Mouse (Mus musculus) embryonic stem cell, embryonic (primary cell): ENCODE data around the gene Stac2.

ENCODE experiments used
- CTCF ChIA-PET, 4 experiments: fragments of 300-600 bp in 2 of 4; fragments of 350-600 bp in 2 of 4; sonication (Branson Sonifier 250); formaldehyde crosslinking; loops; one replicate each; lab custom pipeline; 2022; ENCODE audit warnings: inconsistent platforms in 2 of 4; lab: Charles Lee
- POLR2A ChIA-PET, 4 experiments: fragments of 300-600 bp in 2 of 4; fragments of 350-600 bp in 2 of 4; sonication (Branson Sonifier 250); formaldehyde crosslinking; loops; one replicate each; lab custom pipeline; 2022; ENCODE audit warnings: antibody characterized with exemption in 4 of 4, inconsistent platforms in 1 of 4; lab: Charles Lee

The Stac2 gene

DNA sequence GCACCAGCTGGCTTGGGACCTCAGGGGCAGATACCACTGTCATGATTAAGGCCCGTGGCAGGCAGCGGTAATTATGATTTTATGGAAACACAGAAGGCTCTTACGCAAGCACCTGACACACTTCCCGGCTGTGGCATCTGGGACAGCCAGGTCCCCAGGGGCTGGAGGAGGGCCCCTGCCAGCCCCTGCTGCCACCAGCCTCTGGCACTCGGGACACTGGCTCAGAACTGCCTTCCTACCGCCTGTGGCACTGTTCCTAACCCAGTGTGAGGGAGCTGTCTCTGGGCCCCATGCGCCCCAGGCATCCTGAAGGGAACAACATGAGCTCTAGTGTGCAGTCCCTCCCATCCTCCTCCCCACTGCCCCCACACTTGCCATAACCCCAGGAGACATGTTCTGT lies 6.4 kb upstream of the Stac2 start:
- POLR2A ChIA-PET, result interaction anchor here (0.9 to 6.7 kb wide), 25 partner anchors 7 to 129 kb away, joined by 3 to 129 read pairs (median 10); partner anchors contain the start of genes Rpl19 (in 2 of the 4) and Cacnb1 (in 1 of the 4)
- CTCF ChIA-PET, result interaction anchor here in 2 of 4 experiments (0.5 to 4.6 kb wide), 4 partner anchors 16 to 112 kb away, joined by 3 to 23 read pairs (median 4); no protein-coding TSS in a partner anchor

DNA sequence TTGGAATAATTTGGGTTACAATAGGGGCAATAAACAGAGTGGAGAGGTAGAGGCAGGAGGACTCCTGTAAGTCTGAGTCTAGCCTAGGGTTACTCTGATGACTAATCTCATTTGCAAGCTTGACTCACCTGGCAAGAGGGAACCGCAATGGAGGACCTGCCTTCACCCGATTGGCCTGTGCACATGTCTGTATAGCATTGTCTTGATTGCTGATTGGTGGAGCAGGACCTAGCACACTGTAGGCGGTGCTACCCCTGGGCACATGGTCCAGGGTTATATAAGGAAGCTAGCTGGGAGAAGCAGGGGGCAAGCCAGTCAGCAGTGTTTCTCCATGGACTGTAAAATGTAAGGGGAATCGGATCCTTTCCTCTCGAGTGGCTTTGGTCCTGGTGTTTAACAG lies 4.7 kb upstream of the Stac2 start:
- CTCF ChIA-PET, result interaction anchor here in 3 of 4 experiments (0.6 to 4.6 kb wide), 8 partner anchors 14 to 64 kb away, joined by 3 to 23 read pairs (median 3); no protein-coding TSS in a partner anchor

DNA sequence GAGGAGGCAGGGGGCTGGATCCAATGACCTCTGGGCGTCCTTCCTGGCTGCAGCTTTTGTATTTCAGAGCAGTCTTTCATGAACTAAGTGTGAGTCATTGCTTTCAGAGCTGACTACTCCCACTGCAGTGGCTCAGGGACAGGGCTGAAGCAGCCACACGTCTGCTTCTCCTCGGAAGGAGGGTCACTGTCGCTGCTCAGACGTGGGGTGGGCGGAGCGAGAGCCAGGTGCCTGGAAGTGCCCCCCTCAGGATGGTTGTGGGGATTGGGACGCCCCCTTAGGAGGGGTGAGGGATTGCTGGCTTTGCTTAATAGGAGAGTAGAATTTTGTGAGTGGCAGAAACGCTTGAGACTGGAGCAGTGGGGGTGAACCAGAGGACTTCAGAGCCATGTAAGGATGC lies 4.2 kb upstream of the Stac2 start:
- POLR2A ChIA-PET, result interaction anchor here (0.5 to 6.7 kb wide), 54 partner anchors 8 to 623 kb away, joined by 3 to 129 read pairs (median 4); partner anchors contain the start of genes Rpl19 (in 3 of the 4), Cacnb1 (in 2 of the 4), Fbxl20 (in 2 of the 4) and Rpl23 (in 2 of the 4)
- CTCF ChIA-PET, result interaction anchor here in 3 of 4 experiments (0.9 to 4.6 kb wide), 6 partner anchors 13 to 63 kb away, joined by 3 to 23 read pairs (median 3); no protein-coding TSS in a partner anchor

More for the DNA sequence above, 4.7 kb upstream of the Stac2 start:
- POLR2A ChIA-PET, result interaction anchor here in 3 of 4 experiments (0.5 to 6.7 kb wide), 62 partner anchors 8 to 623 kb away, joined by 3 to 129 read pairs (median 4); partner anchors contain the start of genes Rpl19 (in 3 of the 3), Cacnb1 (in 2 of the 3), Fbxl20 (in 2 of the 3) and Rpl23 (in 2 of the 3)

DNA sequence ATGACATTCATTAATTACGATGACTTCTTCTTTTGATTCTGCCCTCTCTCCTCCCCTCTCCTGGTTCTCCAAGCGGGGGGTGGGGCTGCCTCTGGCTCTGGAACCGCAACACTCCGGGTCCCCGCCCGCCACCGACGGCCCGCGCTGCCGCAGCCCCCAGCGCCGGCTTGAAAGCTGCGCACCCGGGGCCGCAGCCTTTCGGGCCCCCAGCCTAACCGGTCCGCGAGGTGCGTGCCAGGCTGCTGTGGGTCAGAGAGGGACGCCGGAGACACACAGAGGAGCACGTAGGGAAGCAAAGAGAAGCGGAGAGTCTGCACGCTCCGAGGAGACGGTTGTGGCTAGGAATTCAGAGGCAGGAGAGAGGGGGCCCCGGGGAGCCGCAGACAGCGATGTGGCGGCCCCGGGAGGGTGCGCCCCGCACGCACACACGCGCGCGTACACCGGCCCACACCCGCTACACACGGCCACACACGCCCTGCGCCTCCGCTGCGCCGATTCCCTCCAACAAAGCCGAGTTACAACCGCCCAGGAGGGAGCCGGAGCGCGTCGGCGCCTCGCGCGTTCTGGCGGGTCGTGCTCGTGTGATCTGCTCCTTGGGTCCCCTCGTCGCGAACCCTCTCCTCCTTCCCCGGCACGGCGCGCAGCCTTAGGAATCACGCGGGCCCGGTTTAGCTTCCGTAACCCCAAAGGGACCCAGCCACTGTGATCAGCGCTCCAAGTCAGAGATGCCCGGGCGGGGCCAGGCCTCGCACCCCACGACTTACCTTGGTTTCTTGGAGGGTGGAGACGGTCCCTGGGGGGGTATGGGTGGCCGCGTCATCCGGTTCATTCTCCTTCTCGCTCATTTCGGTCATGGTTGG lies 903 bp downstream of the Stac2 start:
- POLR2A ChIA-PET, result interaction anchor here in 3 of 4 experiments (0.5 to 4.4 kb wide), 51 partner anchors 9 to 652 kb away, joined by 3 to 38 read pairs (median 5); partner anchors contain the start of genes Rpl19 (in 3 of the 3), Cdk12 (in 2 of the 3), Fbxl20 (in 2 of the 3) and Fbxo47 (in 2 of the 3)

DNA sequence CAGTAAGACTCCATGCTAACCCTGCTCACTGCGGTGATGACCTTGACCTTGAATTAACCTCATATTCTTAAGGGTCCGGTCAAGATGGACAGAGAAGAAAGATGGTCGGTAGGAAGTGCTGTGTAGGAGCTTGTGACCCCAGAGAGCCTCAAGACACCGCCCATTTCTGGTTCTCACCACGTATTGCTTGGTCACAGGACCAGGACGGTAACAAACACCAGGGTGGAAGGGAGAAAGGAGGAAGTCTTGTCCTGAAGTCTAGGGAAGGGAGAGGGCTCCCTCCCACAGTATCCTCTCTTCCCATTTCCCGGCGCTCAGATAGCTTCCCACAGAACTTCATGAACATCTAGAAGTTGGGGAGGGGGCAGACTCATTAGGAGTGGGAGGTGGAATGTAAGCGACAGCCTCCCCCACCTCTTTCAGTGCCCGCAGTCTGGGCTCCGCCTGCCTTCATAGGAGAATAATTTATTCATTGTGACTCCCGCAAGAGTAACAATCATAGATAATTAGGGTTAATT lies 1.6 kb downstream of the Stac2 start:
- ChIA-PET POLR2A (interaction anchor here (0.5 to 4.4 kb wide), 46 partner anchors 8 to 651 kb away, joined by 3 to 36 read pairs (median 4); partner anchors contain the start of genes Rpl19 (in 4 of the 4), Fbxl20 (in 2 of the 4), Cacnb1 (in 1 of the 4) and Cdk12 (in 1 of the 4)), CTCF (interaction anchor here in 3 of 4 experiments (0.6 to 1.4 kb wide), 5 partner anchors 20 to 665 kb away, joined by 3 to 6 read pairs (median 5); no protein-coding TSS in a partner anchor)

More for the DNA sequence above, 903 bp downstream of the Stac2 start:
- CTCF ChIA-PET, result interaction anchor here in 3 of 4 experiments (0.6 to 1.4 kb wide), 6 partner anchors 9 to 666 kb away, joined by 3 to 6 read pairs (median 3); no protein-coding TSS in a partner anchor

DNA sequence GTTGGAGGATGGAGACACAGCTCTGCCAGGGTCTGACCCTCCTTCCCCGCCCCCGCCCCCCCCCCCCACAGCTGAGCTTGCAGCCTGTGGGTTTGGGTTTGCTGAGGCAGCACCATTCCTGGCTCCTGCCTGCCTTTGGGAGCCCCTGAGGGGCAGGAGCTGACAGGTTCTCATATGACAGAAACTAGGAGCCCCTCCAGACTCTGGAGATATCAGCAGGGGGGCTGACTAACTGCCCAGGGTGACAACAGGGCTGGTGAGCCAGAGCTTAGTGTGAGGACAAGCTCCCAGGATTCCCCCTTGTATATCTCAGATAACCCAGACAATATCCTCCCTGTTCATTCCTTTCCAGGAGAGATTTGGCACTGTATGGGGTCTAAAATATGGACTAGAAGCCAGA lies 2.3 kb downstream of the Stac2 start:
- ChIA-PET CTCF (interaction anchor here in 3 of 4 experiments (1.0 to 1.4 kb wide), 3 partner anchors 19 to 24 kb away, joined by 3 to 5 read pairs (median 5); no protein-coding TSS in a partner anchor), POLR2A (interaction anchor here (0.5 to 4.4 kb wide), 37 partner anchors 7 to 650 kb away, joined by 3 to 36 read pairs (median 5); partner anchors contain the start of genes Rpl19 (in 3 of the 4), Fbxl20 (in 2 of the 4), Cacnb1 (in 1 of the 4) and Cdk12 (in 1 of the 4))

DNA sequence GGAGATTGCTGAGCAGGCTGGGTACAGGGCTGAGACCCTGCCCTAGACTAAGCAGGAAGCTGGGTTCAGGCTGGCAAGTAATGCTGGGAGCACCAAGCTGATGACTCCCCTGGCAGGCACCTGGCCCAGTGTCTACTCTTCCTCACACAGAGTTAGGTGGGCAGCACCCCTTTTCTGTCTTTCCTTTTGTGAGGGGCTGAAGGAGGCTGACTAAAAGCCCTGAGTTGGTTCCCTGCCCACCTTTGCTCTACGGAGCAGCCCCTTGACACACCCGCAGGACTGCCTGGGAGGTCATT lies 2.8 kb downstream of the Stac2 start:
- ChIA-PET POLR2A (interaction anchor here (0.9 to 4.4 kb wide), 20 partner anchors 9 to 650 kb away, joined by 3 to 36 read pairs (median 7); partner anchors contain the start of genes Rpl19 (in 2 of the 4), Cdk12 (in 1 of the 4) and Fbxl20 (in 1 of the 4)), CTCF (interaction anchor here in 1 of 4 experiments (1.4 kb wide), 1 partner anchor 25 kb away, joined by 5 read pairs; no protein-coding TSS in a partner anchor)

DNA sequence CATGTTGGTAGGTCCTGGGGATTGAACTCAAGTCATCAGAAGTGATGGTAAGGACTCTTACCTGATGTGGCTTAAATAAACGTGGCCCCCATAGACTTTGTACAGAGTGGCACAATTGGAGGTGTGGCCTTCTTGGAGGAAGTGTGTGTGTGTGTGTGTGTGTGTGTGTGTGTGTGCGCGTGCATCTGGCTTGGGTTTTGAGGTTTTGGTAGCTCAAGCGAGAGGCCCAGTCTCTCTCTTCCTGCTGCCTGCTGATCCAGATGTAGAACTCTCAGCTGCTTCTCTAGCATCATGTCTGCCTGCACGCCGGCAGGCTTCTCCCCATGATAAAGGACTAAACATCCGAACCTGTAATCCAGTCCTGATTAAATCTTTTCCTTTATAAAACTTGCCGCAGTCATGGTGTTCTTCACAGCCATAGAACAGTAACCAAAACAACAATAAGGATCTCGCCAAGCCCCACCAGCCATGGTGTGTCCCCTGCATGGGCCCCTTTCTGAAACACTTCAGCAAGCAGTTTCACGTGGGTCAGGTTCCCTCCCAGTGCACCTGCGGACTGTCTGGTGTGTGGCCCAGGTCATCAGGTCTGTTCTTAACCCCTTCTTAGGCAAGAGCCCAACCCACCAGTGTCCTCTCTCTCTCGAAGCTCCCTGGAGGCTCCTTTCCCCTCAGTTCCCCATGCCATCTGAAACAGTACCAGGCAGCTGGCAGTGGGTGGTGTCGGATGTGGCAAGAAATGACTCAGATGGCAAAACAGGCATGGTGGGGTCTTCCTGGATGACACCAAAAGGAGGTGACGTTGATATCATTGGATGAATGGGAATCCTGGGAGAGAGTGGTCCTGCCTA lies 3.4 kb downstream of the Stac2 start:
- ChIA-PET CTCF (no interaction called here), POLR2A (interaction anchor here in 3 of 4 experiments (0.6 to 3.5 kb wide), 14 partner anchors 8 to 1936 kb away, joined by 3 to 36 read pairs (median 4); partner anchors contain the start of gene Psmb3 (in 1 of the 3))

DNA sequence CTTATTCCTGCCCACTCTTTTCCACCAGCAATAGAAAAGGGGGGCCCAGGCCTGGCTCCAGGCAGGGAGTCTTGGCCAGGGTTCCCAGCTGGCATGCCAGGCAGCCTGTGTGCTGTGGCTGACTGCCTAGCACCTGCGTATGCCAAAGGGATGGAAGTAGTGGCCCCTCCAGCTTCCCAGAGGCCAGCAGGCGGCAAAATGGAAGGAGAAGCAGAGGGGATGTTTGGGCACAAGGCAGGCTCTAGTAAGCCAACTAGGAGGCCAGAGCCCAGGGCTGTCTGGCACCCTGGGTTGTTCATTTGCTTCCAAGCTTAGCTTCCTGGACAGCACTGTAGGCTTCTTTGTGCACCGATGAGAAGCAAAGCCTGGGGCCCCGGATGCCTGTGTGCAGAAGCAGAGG lies 5.5 kb downstream of the Stac2 start:
- ChIA-PET CTCF (interaction anchor here in 1 of 4 experiments (1.0 kb wide), 1 partner anchor 16 kb away, joined by 3 read pairs; no protein-coding TSS in a partner anchor), POLR2A (interaction anchor here in 1 of 4 experiments (1.0 to 1.5 kb wide), 2 partner anchors 12 to 13 kb away, joined by 3 to 4 read pairs; no protein-coding TSS in a partner anchor)

DNA sequence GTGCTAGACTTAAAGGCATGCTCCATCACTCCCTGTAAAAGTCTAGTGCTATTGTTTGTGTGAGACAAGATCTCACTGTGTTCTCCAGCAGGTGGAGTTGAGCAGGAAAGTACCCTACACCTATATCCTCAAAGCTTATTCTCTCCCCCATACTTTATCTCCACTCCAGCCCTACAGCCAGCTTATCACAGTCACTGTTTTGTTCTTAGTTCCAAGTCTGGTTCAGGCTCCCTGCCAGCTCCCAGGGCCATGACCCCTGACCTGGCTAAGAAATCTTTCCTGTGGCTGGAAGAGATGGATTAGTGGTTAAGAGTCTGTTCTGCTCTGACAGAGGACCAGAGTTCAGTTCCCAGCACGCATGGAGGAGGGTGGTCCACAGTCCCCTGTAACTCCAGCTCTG lies 6.8 kb downstream of the Stac2 start:
- CTCF ChIA-PET, result interaction anchor here in 1 of 4 experiments (0.7 kb wide), 1 partner anchor 44 kb away, joined by 3 read pairs; no protein-coding TSS in a partner anchor
- POLR2A ChIA-PET, result interaction anchor here in 2 of 4 experiments (0.6 to 9.3 kb wide), 8 partner anchors 11 to 44 kb away, joined by 3 to 138 read pairs (median 4); partner anchors contain the start of gene Rpl19 (in 2 of the 2)

DNA sequence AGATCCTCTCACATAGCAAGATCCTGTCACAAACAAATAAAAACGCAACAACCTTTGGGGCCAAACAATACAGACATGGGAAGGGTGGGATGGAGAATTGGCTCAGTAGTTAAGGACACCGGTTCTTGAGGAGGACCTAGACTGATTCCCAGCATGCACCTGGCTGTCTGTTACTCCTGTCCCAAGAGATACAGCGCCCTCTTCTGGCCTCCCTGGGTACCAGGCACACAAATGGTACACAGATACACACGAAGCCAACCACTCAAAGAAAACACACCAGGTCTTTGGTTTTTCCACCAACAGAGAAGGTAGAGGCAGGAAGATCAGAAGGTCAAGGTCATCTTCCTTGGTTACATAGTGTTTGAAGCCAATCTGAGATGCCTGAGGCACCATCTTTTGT lies 7.7 kb downstream of the Stac2 start:
- POLR2A ChIA-PET, result interaction anchor here (0.6 to 9.3 kb wide), 10 partner anchors 10 to 75 kb away, joined by 3 to 138 read pairs (median 5); partner anchors contain the start of gene Rpl19 (in 2 of the 4)
- CTCF ChIA-PET, result interaction anchor here in 1 of 4 experiments (1.8 kb wide), 1 partner anchor 30 kb away, joined by 4 read pairs; no protein-coding TSS in a partner anchor

DNA sequence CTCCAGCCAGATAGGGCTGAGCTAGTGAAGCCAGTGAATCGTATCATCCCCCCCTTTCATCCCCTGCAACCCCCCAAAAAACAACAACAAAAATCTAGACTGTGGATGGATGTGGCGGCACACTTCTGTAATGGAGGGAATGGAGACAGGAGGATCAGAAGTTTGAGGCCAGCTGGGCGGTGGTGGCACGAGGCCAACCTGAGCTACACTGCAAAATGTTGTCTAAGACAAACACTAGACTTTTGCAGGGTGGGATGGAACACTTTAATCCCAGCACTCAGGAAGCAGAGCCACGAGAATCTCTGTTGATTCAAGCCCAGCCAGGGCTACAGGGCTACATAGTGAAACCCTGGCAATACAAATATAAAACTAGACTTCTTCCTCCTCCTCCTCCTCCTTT lies 9.2 kb downstream of the Stac2 start:
- POLR2A ChIA-PET, result interaction anchor here (0.6 to 9.3 kb wide), 41 partner anchors 8 to 544 kb away, joined by 3 to 138 read pairs (median 5); partner anchors contain the start of genes Rpl19 (in 4 of the 4), Stac2 (in 3 of the 4) and Cacnb1 (in 2 of the 4)

DNA sequence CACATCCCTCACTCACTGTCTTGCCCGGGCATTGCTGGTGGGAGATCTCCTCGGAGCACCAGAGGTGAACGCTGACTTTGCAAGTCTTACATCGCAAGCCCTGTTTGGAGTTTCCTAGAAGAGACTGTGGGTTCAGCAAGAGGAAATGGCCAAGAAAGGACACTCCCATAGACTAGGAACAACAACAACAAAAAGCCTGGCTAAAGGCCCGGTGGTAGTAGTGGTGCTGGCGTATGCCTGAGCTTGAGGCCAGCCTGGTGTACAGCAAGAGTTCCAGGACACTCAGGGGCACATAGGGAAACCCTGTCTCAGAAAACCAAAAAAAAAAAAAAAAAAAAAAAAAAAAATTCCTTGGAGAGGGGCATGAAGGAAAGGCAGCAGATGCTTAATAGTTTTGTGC lies 10.5 kb downstream of the Stac2 start:
- POLR2A ChIA-PET, result interaction anchor here (0.7 to 9.3 kb wide), 35 partner anchors 8 to 730 kb away, joined by 3 to 138 read pairs (median 5); partner anchors contain the start of genes Rpl19 (in 3 of the 4), Stac2 (in 3 of the 4), Cacnb1 (in 2 of the 4) and Arl5c (in 1 of the 4)

More for the DNA sequence above, 9.2 kb downstream of the Stac2 start:
- CTCF ChIA-PET, result interaction anchor here (0.5 to 2.1 kb wide), 14 partner anchors 9 to 299 kb away, joined by 3 to 9 read pairs (median 4); no protein-coding TSS in a partner anchor

DNA sequence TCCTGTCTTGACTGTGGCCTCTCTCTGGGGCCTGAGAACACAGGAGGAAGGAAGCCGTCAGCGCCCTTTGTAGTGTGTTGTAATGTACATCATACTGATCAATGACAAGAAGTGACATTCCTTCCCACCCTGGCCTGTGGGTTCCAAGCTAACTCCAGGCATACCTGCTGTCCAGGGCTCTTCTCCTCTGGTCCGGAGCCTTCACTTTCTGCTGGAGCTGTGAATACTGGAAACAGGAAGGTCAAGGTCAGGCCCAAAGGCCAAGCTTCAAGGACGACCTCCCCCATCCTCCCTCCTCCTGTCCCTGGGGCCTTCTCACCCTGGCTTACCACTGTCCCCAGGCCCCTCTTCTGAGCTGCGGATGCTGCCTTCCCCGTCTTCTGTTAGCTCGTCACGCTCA lies 12.3 kb downstream of the Stac2 start:
- ChIA-PET POLR2A (interaction anchor here (0.7 to 9.3 kb wide), 22 partner anchors 9 to 243 kb away, joined by 3 to 138 read pairs (median 4); partner anchors contain the start of genes Rpl19 (in 2 of the 4), Stac2 (in 2 of the 4) and Lasp1 (in 1 of the 4)), CTCF (interaction anchor here (0.6 to 1.4 kb wide), 7 partner anchors 9 to 1376 kb away, joined by 3 to 5 read pairs (median 4); no protein-coding TSS in a partner anchor)

More for the DNA sequence above, 10.5 kb downstream of the Stac2 start:
- CTCF ChIA-PET, result interaction anchor here in 3 of 4 experiments (0.6 to 2.1 kb wide), 11 partner anchors 10 to 337 kb away, joined by 3 to 9 read pairs (median 4); partner anchors contain the start of gene Cacnb1 (in 1 of the 3)

DNA sequence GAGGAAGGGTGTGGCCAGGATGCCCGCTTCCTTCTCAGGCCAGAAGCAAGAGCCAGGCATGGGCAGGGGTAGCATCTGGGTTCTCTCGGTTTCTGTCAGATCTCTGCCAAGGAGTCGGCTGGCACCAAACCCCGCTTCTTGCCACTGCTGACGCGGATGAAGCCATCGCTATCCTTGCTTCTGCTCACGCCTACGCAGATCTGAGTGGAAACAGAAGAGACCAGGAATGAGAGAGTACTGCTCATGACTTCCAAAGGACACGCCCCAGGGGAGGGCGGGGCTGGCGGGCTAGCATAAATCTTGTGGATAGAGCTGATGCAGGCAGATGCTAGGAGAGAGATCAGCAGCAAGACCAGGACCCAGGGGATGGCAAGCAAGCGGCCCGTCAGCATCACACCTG lies 15.4 kb downstream of the Stac2 start:
- CTCF ChIA-PET, result interaction anchor here in 2 of 4 experiments (0.6 to 1.4 kb wide), 2 partner anchors 36 to 401 kb away, joined by 3 to 4 read pairs; no protein-coding TSS in a partner anchor
- POLR2A ChIA-PET, result interaction anchor here in 3 of 4 experiments (0.6 to 9.3 kb wide), 10 partner anchors 9 to 37 kb away, joined by 3 to 138 read pairs (median 4); partner anchors contain the start of genes Rpl19 (in 3 of the 3) and Cacnb1 (in 1 of the 3)
